Mouse (Mus musculus): Measurements from ENCODE around the gene Cpxcr1. TPM values are rescaled to one million over a fixed set of nuclear protein-coding genes. Genes with fewer than 3 reads are reported as not detected.

Cpxcr1 gene
- not detected for polyA plus RNA-seq (2017; shearing (Covaris generic))

GRCm38 (mm10) chrX:116448644-116449043, at the start of gene Cpxcr1:
Gene Cpxcr1, plus strand, starts transcription at chrX:116448944.
- no peak for ATAC-seq

Other genes starting within 250 kb of the Cpxcr1 start
- gene H2afb2, start 232.2 kb downstream of the Cpxcr1 start, polyA plus RNA-seq (2017; shearing (Covaris generic)) = not detected

Data from CD4-positive, CD25-positive, alpha-beta regulatory T cell, adult 4 months (primary cell).